Mouse (Mus musculus) CH12.LX (cell line): ENCODE data around the gene Arhgap25. TPM values are rescaled to one million over a fixed set of nuclear protein-coding genes. Genes with fewer than 3 reads are reported as not detected.

Experiments
- DNase-seq: peaks from one replicate; pipeline ENCODE4 v3.0.0-alpha.2; 2013; ENCODE audit errors: extremely low read depth
- H3K27ac ChIP-seq: 2 replicates; pipeline ENCODE4 v1.5.1; 2012; ENCODE audit warnings: low read depth, mild to moderate bottlenecking, control low read depth, moderate library complexity; ENCODE audit not compliant: insufficient read depth
- H3K27me3 ChIP-seq: replicated peaks from 2 replicates; pipeline ENCODE3; 2012; ENCODE audit warnings: inconsistent platforms
- H3K36me3 ChIP-seq, 2 experiments: replicated peaks in 1 of 2; 2 replicates each; pipeline versions ENCODE3 to v1.6.1; 2012; ENCODE audit warnings: inconsistent platforms in 1 of 2, low read length in 1 of 2, mild to moderate bottlenecking in 1 of 2, mixed read lengths in 1 of 2, moderate library complexity in 1 of 2; ENCODE audit not compliant: control insufficient read depth in 1 of 2, insufficient read depth in 1 of 2
- H3K4me1 ChIP-seq, 2 experiments: 2 replicates each; pipeline ENCODE4 v1.6.1; 2012; ENCODE audit warnings: inconsistent platforms in 1 of 2, moderate library complexity in 1 of 2; ENCODE audit not compliant: insufficient read depth in 2 of 2, control insufficient read depth in 1 of 2
- H3K4me2 ChIP-seq: 2 replicates; pipeline ENCODE4 v1.6.1; 2012; ENCODE audit warnings: low read depth, mild to moderate bottlenecking, control low read depth; ENCODE audit not compliant: poor library complexity, insufficient read depth, severe bottlenecking
- H3K4me3 ChIP-seq, 3 experiments: fragments of 150-350 bp in 1 of 3; sonication (generic) in 1 of 3; replicated peaks in 1 of 3; 2 replicates each; pipeline versions ENCODE3 to v1.5.1; 2011 to 2012; ENCODE audit warnings: low read depth in 2 of 3, low read length in 2 of 3, mild to moderate bottlenecking in 2 of 3, moderate library complexity in 2 of 3, control low read depth in 1 of 3, improper control_type of control experiment in 1 of 3, inconsistent platforms in 1 of 3, mixed read lengths in 1 of 3; ENCODE audit not compliant: poor library complexity in 1 of 3
- H3K79me2 ChIP-seq: replicated peaks from 2 replicates; pipeline ENCODE4 v1.6.1; 2012; ENCODE audit warnings: mild to moderate bottlenecking, moderate library complexity; ENCODE audit not compliant: control insufficient read depth, poor library complexity, insufficient read depth, severe bottlenecking; ENCODE audit errors: extremely low read depth
- H3K9ac ChIP-seq: 2 replicates; pipeline ENCODE4 v1.6.1; 2012; ENCODE audit warnings: low read depth, mild to moderate bottlenecking, control low read depth, moderate library complexity; ENCODE audit not compliant: insufficient read depth
- H3K9me3 ChIP-seq: replicated peaks from 2 replicates; pipeline ENCODE3; 2012; ENCODE audit warnings: low read length, inconsistent platforms, mixed read lengths
- CHD2 ChIP-seq: IDR thresholded peaks from 2 replicates; pipeline ENCODE4 v1.6.1; 2011; ENCODE audit warnings: low read length, improper control_type of control experiment
- ELF1 ChIP-seq: IDR thresholded peaks from 2 replicates; pipeline ENCODE4 v1.6.1; 2014; ENCODE audit warnings: low read depth, mild to moderate bottlenecking, inconsistent platforms, low read length, improper control_type of control experiment
- GABPA ChIP-seq: IDR thresholded peaks from 2 replicates; pipeline ENCODE4 v1.6.1; 2012; ENCODE audit warnings: low read depth, low read length, improper control_type of control experiment, inconsistent platforms; ENCODE audit not compliant: insufficient replicate concordance
- HCFC1 ChIP-seq: IDR thresholded peaks from 2 replicates; pipeline ENCODE4 v1.6.1; 2012; ENCODE audit warnings: low read depth, mild to moderate bottlenecking, inconsistent platforms, low read length, improper control_type of control experiment
- IRF4 ChIP-seq: IDR thresholded peaks from 2 replicates; pipeline ENCODE4 v1.6.1; 2014; ENCODE audit warnings: low read depth, mild to moderate bottlenecking, inconsistent platforms, low read length, improper control_type of control experiment
- MAX ChIP-seq: IDR thresholded peaks from 2 replicates; pipeline ENCODE4 v1.6.1; 2011; ENCODE audit warnings: low read length, improper control_type of control experiment
- MAZ ChIP-seq: IDR thresholded peaks from 2 replicates; pipeline ENCODE4 v1.6.1; 2012; ENCODE audit warnings: low read depth, mild to moderate bottlenecking, inconsistent platforms, low read length, improper control_type of control experiment, moderate library complexity
- NELFE ChIP-seq: IDR thresholded peaks from 2 replicates; pipeline ENCODE4 v1.6.1; 2011; ENCODE audit warnings: low read depth, low read length, improper control_type of control experiment
- NRF1 ChIP-seq: IDR thresholded peaks from 2 replicates; pipeline ENCODE4 v1.6.1; 2014; ENCODE audit warnings: low read depth, mild to moderate bottlenecking, inconsistent platforms, low read length, improper control_type of control experiment, moderate library complexity
- TCF12 ChIP-seq: IDR thresholded peaks from 2 replicates; pipeline ENCODE4 v1.6.1; 2014; ENCODE audit warnings: low read depth, mild to moderate bottlenecking, inconsistent platforms, low read length, improper control_type of control experiment
- UBTF ChIP-seq: IDR thresholded peaks from 2 replicates; pipeline ENCODE4 v1.6.1; 2012; ENCODE audit warnings: low read depth, mild to moderate bottlenecking, inconsistent platforms, low read length, improper control_type of control experiment, moderate library complexity
- USF2 ChIP-seq: conservative IDR thresholded peaks from 2 replicates; pipeline ENCODE4 v1.6.1; 2011; ENCODE audit warnings: low read depth, low read length, improper control_type of control experiment
- ZC3H11A ChIP-seq: IDR thresholded peaks from 2 replicates; pipeline ENCODE4 v1.6.1; 2012; ENCODE audit warnings: low read depth, mild to moderate bottlenecking, inconsistent platforms, low read length, improper control_type of control experiment
- ZMIZ1 ChIP-seq: IDR thresholded peaks from 2 replicates; pipeline ENCODE4 v1.6.1; 2012; ENCODE audit warnings: low read depth, mild to moderate bottlenecking, inconsistent platforms, low read length, improper control_type of control experiment
- dilution Hi-C: fragments of 300-500 bp; cut with MboI; formaldehyde crosslinking; loops from 2 replicates; pipeline ENCODE4 v1.14.3; 2020; ENCODE audit warnings: low sequenced_read_pairs; ENCODE audit not compliant: extremely low pct_unique_long_range_greater_than_20kb, extremely low pct_ligation_motif_present
- in situ Hi-C: fragments of 300-500 bp; cut with MboI; formaldehyde crosslinking; loops from 3 replicates; pipeline ENCODE4 v1.14.3; 2019; ENCODE audit warnings: low sequenced_read_pairs, low pct_ligation_motif_present, low pct_unique_long_range_greater_than_20kb, mixed read lengths
- polyA plus RNA-seq: library from polyadenylated mRNA; unstranded; fragments of >175 nt; gene quantifications from 2 replicates; pipeline ENCODE4 v1.2.1, GENCODE M21; 2012; ENCODE audit warnings: low read depth; ENCODE audit not compliant: insufficient read length
- total RNA-seq, 2 experiments: library from RNA; depleted of rRNA; stranded (reverse); fragments of 300-350 nt in 1 of 2; fragments of >200 nt in 1 of 2; gene quantifications; 2 replicates each; pipeline ENCODE4 v1.2.3; 2012 to 2014

The Arhgap25 gene
- total and polyA plus RNA-seq, 3 experiments, result 11.7 to 16.5 (median 12.5) TPM

DNA sequence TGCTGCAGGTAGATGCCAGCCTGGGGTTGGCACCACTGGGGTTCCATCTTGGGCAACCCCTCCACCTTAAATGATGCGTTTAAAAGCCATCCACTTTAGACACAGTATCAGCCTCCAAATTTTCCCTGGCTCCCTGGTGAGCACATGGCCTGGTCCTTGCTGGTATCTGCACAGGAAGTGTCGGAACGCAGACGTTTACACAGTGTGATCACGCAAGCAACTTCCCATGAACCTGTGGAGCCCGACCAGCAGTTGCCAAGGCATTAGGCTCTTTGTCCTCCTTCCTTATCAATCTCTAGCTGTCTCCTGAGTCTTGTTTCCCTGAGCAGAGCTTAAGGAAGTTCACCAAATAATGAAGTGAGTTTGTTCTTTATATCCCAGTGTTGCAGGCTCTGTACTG lies 77.6 kb downstream of the Arhgap25 start:
- in situ Hi-C loops, result loop anchor here (10.0 to 25.0 kb wide), 2 partner anchors 207 to 351 kb away; partner anchors contain the start of genes Aplf and D6Ertd527e
- DNase-seq, result no peak

GRCm38 (mm10) chr6:87451771-87452170 lies 81.3 kb downstream of the Arhgap25 start:
- peaks cover 9% of the 10 kb centered on the region for H3K27me3 ChIP-seq
- TF ChIP-seq TCF12 (no peak), IRF4 (no peak), UBTF (no peak), USF2 (no peak), MAZ (no peak), CHD2 (no peak), ZMIZ1 (no peak), HCFC1 (no peak), MAX (no peak), ZC3H11A (no peak), NELFE (no peak), GABPA (no peak)
- TF ChIP-seq, all 38 proteins: peak for 0
- peaks cover 17 to 52% of the 10 kb centered on the region in 2 experiments for H3K4me1 ChIP-seq
- H3K4me2 ChIP-seq, result no peak overlapping the region; the same call in 1 of the 2 replicates
- peaks cover 0 to 5% of the 10 kb centered on the region in 2 experiments for H3K36me3 ChIP-seq
- no peaks in the 10 kb centered on the region for H3K79me2 ChIP-seq
- DNase-seq, result no peak
- no peak overlapping the region for H3K4me3 ChIP-seq
- no peak overlapping the region for H3K9ac ChIP-seq
- H3K9me3 ChIP-seq, result peaks cover 2% of the 10 kb centered on the region
- dilution Hi-C loops, result no loop called here
- no peak overlapping the region for H3K27ac ChIP-seq
- in situ Hi-C loops, result loop anchor here (5.0 to 25.0 kb wide), 3 partner anchors 54 to 347 kb away; partner anchors contain the start of genes Aplf and D6Ertd527e

More for the DNA sequence above, 77.6 kb downstream of the Arhgap25 start:
- dilution Hi-C loops, result no loop called here
- TF ChIP-seq NRF1, result no peak
- no peak for TF ChIP-seq GABPA
- TF ChIP-seq ELF1, result no peak
- TF ChIP-seq, all 38 proteins: peak for 0
- Histone ChIP-seq H3K79me2 (no peaks in the 10 kb centered on the region), H3K9me3 (peaks cover 2% of the 10 kb centered on the region), H3K4me2 (no peak overlapping the region), H3K4me1 (peaks cover 6 to 17% of the 10 kb centered on the region in 2 experiments; a peak in 3 of 4 replicates), H3K36me3 (peaks cover 18 to 33% of the 10 kb centered on the region in 2 experiments), H3K4me3 (no peak overlapping the region), H3K9ac (no peak overlapping the region), H3K27ac (no peak overlapping the region), H3K27me3 (no peaks in the 10 kb centered on the region)
